Mouse (Mus musculus): Measurements from ENCODE around the gene Pih1h3b.
A peak's percentile ranks its signal among the peaks of the same experiment; 100 is the strongest.

The Pih1h3b gene

GRCm38 (mm10) chrX:140062135-140062975 lies at the start of gene Pih1h3b, which contains the start of gene Nup62cl:
Gene Pih1h3b (plus strand): TSS chrX:140062879.
Gene Nup62cl (minus strand): TSS chrX:140062712.
- DNase-seq (ENCODE audit: low read depth, low spot score), result peak; percentile 95

- peak; percentile 30 for DNase-seq (ENCODE audit: low read depth, low spot score)
Observed at GRCm38 (mm10) chrX:140060886-140061874, 1.5 kb upstream of the Pih1h3b start.

- DNase-seq (ENCODE audit: low read depth, low spot score), result no peak
Observed at GRCm38 (mm10) chrX:140082535-140082934, 19.9 kb downstream of the Pih1h3b start.

GRCm38 (mm10) chrX:140094066-140094465 lies 31.4 kb downstream of the Pih1h3b start:
- peak; percentile 73 for DNase-seq (ENCODE audit: low read depth, low spot score)
